Mouse (Mus musculus): ENCODE measurements at regions not wholly inside any gene's neighbourhood (a gene's known extent, or its start where the extent isn't known, plus 50 kb on each side); places are given as distances from the start of the nearest gene placed in this dataset.

DNA sequence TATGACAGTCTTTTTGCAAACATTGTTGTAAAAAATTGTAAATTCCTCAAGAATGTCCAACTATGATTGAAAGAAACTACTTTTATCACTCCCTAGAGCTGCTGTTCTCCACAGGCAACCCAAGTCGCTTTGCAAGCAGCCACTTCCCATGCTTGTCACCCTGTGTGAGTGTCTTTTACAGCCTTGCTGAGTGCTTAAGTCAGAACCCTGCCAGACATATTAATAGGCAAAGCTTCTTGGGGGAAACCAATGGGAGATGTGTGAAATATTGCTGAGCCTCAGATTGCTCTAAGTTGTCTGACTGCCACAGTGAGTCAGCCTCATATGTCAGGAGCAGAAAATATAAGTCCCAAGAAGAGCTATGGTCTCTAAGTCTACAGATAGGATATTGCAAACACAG, 559.2 kb upstream of the Flrt2 start:
- no peak overlapping the region for H3K4me3 ChIP-seq (replicated peaks; ENCODE audit: low read length)
- H3K9me3 ChIP-seq (ENCODE audit: control insufficient read depth, low read length), result no peaks in the 10 kb centered on the region
- no peak overlapping the region for H3K27ac ChIP-seq (replicated peaks; ENCODE audit: low read depth, low read length)
- no peak for TF ChIP-seq POLR2A (IDR thresholded peaks at IDR 0.05; ENCODE audit: borderline replicate concordance, extremely low read depth, insufficient read depth, insufficient read length)
- 0 out of 2 replicates have a peak, but pooled peaks cover 8% of the 10 kb centered on the region for H3K4me1 ChIP-seq (ENCODE audit: control insufficient read depth, insufficient read depth, low read length)
- DNase-seq (ENCODE audit: low spot score), result peak; percentile 22
- no peaks in the 10 kb centered on the region for H3K27me3 ChIP-seq (ENCODE audit: control insufficient read depth, insufficient read depth, low read length)
- H3K4me2 ChIP-seq (replicated peaks; ENCODE audit: low read depth, low read length, severe bottlenecking), result no peak overlapping the region
- WGBS, result 13% methylated on average over 1 of the region's 1 CpGs
- no peak; the same call in 1 of the 2 replicates for ATAC-seq (ENCODE audit: low FRiP score, low read depth)
- H3K9ac ChIP-seq (ENCODE audit: low read depth, low read length, severe bottlenecking), result no peak overlapping the region
- no peaks in the 10 kb centered on the region for H3K36me3 ChIP-seq (ENCODE audit: control insufficient read depth, insufficient read depth, low read length)

DNA sequence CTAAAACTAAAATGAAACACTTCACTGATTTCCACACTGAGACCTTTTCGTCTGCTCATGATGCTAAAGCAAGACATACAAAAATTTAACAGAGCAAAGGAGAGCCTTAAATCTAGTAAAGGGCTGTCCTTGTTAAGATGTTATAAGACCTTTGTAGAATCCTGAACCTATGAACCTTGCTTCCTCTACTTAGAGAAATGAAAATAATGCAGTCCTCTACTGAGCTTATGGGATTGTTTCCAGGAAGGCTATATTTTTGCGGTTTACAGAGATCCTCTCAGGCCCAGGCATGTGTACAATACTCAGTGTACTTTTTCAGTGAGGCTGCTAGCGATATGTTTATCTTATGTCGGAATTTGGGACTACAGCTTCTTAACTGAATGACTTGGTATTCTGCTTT, 558.5 kb upstream of the Flrt2 start:
- no peak overlapping the region for H3K4me2 ChIP-seq (replicated peaks; ENCODE audit: low read depth, low read length, severe bottlenecking)
- DNase-seq (ENCODE audit: low spot score), result peak; percentile 31

DNA sequence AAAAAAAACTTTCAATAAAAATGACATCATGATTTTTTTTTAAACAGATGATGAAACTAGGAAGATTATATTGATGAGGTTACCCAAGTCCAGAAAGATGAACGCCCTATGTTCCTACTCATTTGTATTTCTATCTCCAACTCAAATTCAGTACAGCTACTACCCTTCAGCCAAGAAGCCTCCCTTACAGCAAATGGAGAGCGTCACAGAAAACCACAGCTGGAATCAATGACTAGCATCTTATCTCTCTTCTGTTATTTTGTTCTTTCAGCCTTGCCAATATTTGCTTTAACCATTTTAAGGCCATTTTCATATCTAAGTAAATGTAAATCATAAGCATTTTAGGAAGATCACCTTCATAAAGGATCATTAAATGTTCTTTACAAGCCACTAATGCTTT, 553.9 kb upstream of the Flrt2 start:
- 81% methylated on average over 2 of the region's 2 CpGs for WGBS
- no peak for DNase-seq (ENCODE audit: low spot score)
- no peak overlapping the region for H3K27ac ChIP-seq (replicated peaks; ENCODE audit: low read depth, low read length)

More for the DNA sequence above, 558.5 kb upstream of the Flrt2 start:
- no peak for TF ChIP-seq POLR2A (IDR thresholded peaks at IDR 0.05; ENCODE audit: borderline replicate concordance, extremely low read depth, insufficient read depth, insufficient read length)
- peak; percentile 62 for ATAC-seq (ENCODE audit: low FRiP score, low read depth)
- WGBS, result 56% methylated on average over 4 of the region's 4 CpGs
- H3K4me3 ChIP-seq (replicated peaks; ENCODE audit: low read length), result no peak overlapping the region
- H3K9ac ChIP-seq (ENCODE audit: low read depth, low read length, severe bottlenecking), result no peak overlapping the region
- no peaks in the 10 kb centered on the region for H3K9me3 ChIP-seq (ENCODE audit: control insufficient read depth, low read length)
- no peaks in the 10 kb centered on the region for H3K27me3 ChIP-seq (ENCODE audit: control insufficient read depth, insufficient read depth, low read length)
- H3K27ac ChIP-seq (replicated peaks; ENCODE audit: low read depth, low read length), result no peak overlapping the region
- no peaks in the 10 kb centered on the region for H3K36me3 ChIP-seq (ENCODE audit: control insufficient read depth, insufficient read depth, low read length)
- H3K4me1 ChIP-seq (ENCODE audit: control insufficient read depth, insufficient read depth, low read length), result 0 out of 2 replicates have a peak, but pooled peaks cover 8% of the 10 kb centered on the region

DNA sequence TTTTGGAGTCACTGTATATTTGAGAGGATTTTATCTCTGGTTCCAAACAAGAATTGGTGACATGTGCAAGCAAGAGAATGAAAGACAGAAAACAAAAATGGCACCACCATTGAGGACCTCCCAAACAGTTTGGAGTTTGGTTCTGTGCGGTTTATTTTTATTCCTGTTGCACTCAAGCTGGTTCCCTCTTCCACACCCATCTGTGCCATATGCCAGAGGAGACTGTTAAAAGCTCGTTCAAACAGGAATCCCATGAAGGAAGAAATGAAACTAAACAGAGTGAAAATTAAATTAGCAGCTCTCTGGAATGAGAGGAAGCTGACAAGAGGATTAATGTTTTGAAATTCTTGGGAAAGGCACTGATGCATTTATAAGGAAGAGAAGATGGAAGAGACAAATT, 521.0 kb upstream of the Flrt2 start:
- Histone ChIP-seq H3K27me3 (ENCODE audit: control insufficient read depth, insufficient read depth, low read length) (no peaks in the 10 kb centered on the region), H3K9ac (ENCODE audit: low read depth, low read length, severe bottlenecking) (no peak overlapping the region), H3K27ac (replicated peaks; ENCODE audit: low read depth, low read length) (no peak overlapping the region), H3K4me1 (ENCODE audit: control insufficient read depth, insufficient read depth, low read length) (no peaks in the 10 kb centered on the region), H3K36me3 (ENCODE audit: control insufficient read depth, insufficient read depth, low read length) (no peaks in the 10 kb centered on the region), H3K4me3 (replicated peaks; ENCODE audit: low read length) (no peak overlapping the region), H3K9me3 (ENCODE audit: control insufficient read depth, low read length) (no peaks in the 10 kb centered on the region), H3K4me2 (replicated peaks; ENCODE audit: low read depth, low read length, severe bottlenecking) (no peak overlapping the region)
- 50% methylated on average over 2 of the region's 2 CpGs for WGBS
- TF ChIP-seq POLR2A (IDR thresholded peaks at IDR 0.05; ENCODE audit: borderline replicate concordance, extremely low read depth, insufficient read depth, insufficient read length), result no peak
- DNase-seq (ENCODE audit: low spot score) (no peak), ATAC-seq (ENCODE audit: low FRiP score, low read depth) (no peak)

More for the DNA sequence above, 553.9 kb upstream of the Flrt2 start:
- H3K4me3 ChIP-seq (replicated peaks; ENCODE audit: low read length), result no peak overlapping the region
- no peaks in the 10 kb centered on the region for H3K27me3 ChIP-seq (ENCODE audit: control insufficient read depth, insufficient read depth, low read length)
- H3K9me3 ChIP-seq (ENCODE audit: control insufficient read depth, low read length), result no peaks in the 10 kb centered on the region
- H3K4me1 ChIP-seq (ENCODE audit: control insufficient read depth, insufficient read depth, low read length), result 0 out of 2 replicates have a peak, but pooled peaks cover 4% of the 10 kb centered on the region
- ATAC-seq (ENCODE audit: low FRiP score, low read depth), result no peak
- no peaks in the 10 kb centered on the region for H3K36me3 ChIP-seq (ENCODE audit: control insufficient read depth, insufficient read depth, low read length)
- no peak overlapping the region for H3K4me2 ChIP-seq (replicated peaks; ENCODE audit: low read depth, low read length, severe bottlenecking)
- no peak overlapping the region for H3K9ac ChIP-seq (ENCODE audit: low read depth, low read length, severe bottlenecking)
- TF ChIP-seq POLR2A (IDR thresholded peaks at IDR 0.05; ENCODE audit: borderline replicate concordance, extremely low read depth, insufficient read depth, insufficient read length), result no peak

DNA sequence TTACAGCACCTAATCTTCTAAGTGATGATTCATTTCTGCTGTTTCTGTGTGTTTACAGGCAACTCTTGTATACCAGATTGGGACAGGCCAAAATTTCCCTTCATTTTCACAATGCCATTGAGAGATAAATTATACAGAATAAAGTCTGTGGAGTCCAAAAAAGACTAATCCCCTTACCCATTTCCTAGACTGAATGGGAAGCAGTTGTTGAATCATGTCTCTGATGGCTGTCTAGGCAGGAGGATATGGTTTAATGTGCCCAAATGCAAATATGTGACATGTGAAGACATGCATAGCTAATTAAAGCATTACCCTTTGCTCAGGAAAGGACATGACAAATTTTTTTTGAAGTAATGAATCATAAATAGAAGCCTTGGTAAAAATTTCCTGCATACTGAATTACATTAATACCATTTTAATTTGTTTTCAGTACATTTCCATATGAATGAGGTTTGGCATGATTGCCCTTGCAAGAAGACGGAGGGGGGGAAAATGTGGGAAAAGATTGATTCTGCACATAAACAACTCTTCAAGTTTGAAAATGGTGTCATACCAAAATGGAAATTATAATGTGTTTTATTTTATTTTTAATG, 518.1 kb upstream of the Flrt2 start:
- H3K36me3 ChIP-seq (ENCODE audit: control insufficient read depth, insufficient read depth, low read length), result no peaks in the 10 kb centered on the region
- H3K4me3 ChIP-seq (replicated peaks; ENCODE audit: low read length), result no peak overlapping the region
- H3K9ac ChIP-seq (ENCODE audit: low read depth, low read length, severe bottlenecking), result no peak overlapping the region
- 89% methylated on average over 1 of the region's 1 CpGs for WGBS
- no peaks in the 10 kb centered on the region for H3K4me1 ChIP-seq (ENCODE audit: control insufficient read depth, insufficient read depth, low read length)
- no peak for TF ChIP-seq POLR2A (IDR thresholded peaks at IDR 0.05; ENCODE audit: borderline replicate concordance, extremely low read depth, insufficient read depth, insufficient read length)
- no peaks in the 10 kb centered on the region for H3K27me3 ChIP-seq (ENCODE audit: control insufficient read depth, insufficient read depth, low read length)
- no peak overlapping the region for H3K4me2 ChIP-seq (replicated peaks; ENCODE audit: low read depth, low read length, severe bottlenecking)
- H3K27ac ChIP-seq (replicated peaks; ENCODE audit: low read depth, low read length), result no peak overlapping the region
- no peak for ATAC-seq (ENCODE audit: low FRiP score, low read depth)
- no peaks in the 10 kb centered on the region for H3K9me3 ChIP-seq (ENCODE audit: control insufficient read depth, low read length)
- DNase-seq (ENCODE audit: low spot score), result no peak

Measured in limb, embryonic 14.5 days (tissue).